Mouse (Mus musculus): ENCODE measurements around the gene Gm21992. TPM values are rescaled to one million over a fixed set of nuclear protein-coding genes. Genes with fewer than 3 reads are reported as not detected.

Gm21992 gene
- polyA plus RNA-seq, 1 experiment, result not detected

GRCm38 (mm10) chr19:4699821-4700220 lies 111.6 kb downstream of the Gm21992 start:
- WGBS, result 86% methylated on average over 5 of the region's 5 CpGs
- Histone ChIP-seq H3K4me3 (ENCODE audit: insufficient read depth, low read depth, low read length) (no peak overlapping the region), H3K4me1 (ENCODE audit: control insufficient read depth, insufficient read depth, low read length) (peaks cover 21% of the 10 kb centered on the region), H3K27ac (ENCODE audit: insufficient read depth, low read depth, low read length) (no peak overlapping the region)
- TF ChIP-seq POLR2A (IDR thresholded peaks at IDR 0.05; ENCODE audit: insufficient read depth, low read depth, low read length), result no peak
- no peak for TF ChIP-seq CTCF (IDR thresholded peaks at IDR 0.05; ENCODE audit: insufficient read depth, low read depth, low read length)

- peak overlapping the region; percentile 17 for H3K4me3 ChIP-seq (ENCODE audit: insufficient read depth, low read depth, low read length)
- WGBS, result 23% methylated on average over 8 of the region's 8 CpGs
These were observed 112.6 kb downstream of the Gm21992 start for GRCm38 (mm10) chr19:4698856-4699255.

GRCm38 (mm10) chr19:4698205-4698677 lies 113.2 kb downstream of the Gm21992 start, which contains the start of gene Gm960:
TSS of gene Gm960 (minus strand) at chr19:4698668.
- WGBS, result under 1% methylated on average over 40 of the region's 40 CpGs
- H3K27ac ChIP-seq (ENCODE audit: insufficient read depth, low read depth, low read length), result peak within 1 kb of the TSS; percentile 62
- H3K4me1 ChIP-seq (ENCODE audit: control insufficient read depth, insufficient read depth, low read length), result peaks cover 21% of the 10 kb centered on the region
- TF ChIP-seq CTCF (IDR thresholded peaks at IDR 0.05; ENCODE audit: insufficient read depth, low read depth, low read length), result no peak
- TF ChIP-seq POLR2A (IDR thresholded peaks at IDR 0.05; ENCODE audit: insufficient read depth, low read depth, low read length), result peak; percentile 88
- peak within 1 kb of the TSS; percentile 54 for H3K4me3 ChIP-seq (ENCODE audit: insufficient read depth, low read depth, low read length)

More at GRCm38 (mm10) chr19:4698856-4699255, 112.6 kb downstream of the Gm21992 start:
- no peak for TF ChIP-seq POLR2A (IDR thresholded peaks at IDR 0.05; ENCODE audit: insufficient read depth, low read depth, low read length)
- no peak for TF ChIP-seq CTCF (IDR thresholded peaks at IDR 0.05; ENCODE audit: insufficient read depth, low read depth, low read length)
- peaks cover 21% of the 10 kb centered on the region for H3K4me1 ChIP-seq (ENCODE audit: control insufficient read depth, insufficient read depth, low read length)
- peak overlapping the region; percentile 62 for H3K27ac ChIP-seq (ENCODE audit: insufficient read depth, low read depth, low read length)

GRCm38 (mm10) chr19:4697721-4698120 lies 113.7 kb downstream of the Gm21992 start:
- Histone ChIP-seq H3K4me3 (ENCODE audit: insufficient read depth, low read depth, low read length) (peak overlapping the region; percentile 54), H3K4me1 (ENCODE audit: control insufficient read depth, insufficient read depth, low read length) (peaks cover 21% of the 10 kb centered on the region), H3K27ac (ENCODE audit: insufficient read depth, low read depth, low read length) (peak overlapping the region; percentile 62)
- TF ChIP-seq CTCF (IDR thresholded peaks at IDR 0.05; ENCODE audit: insufficient read depth, low read depth, low read length) (no peak), POLR2A (IDR thresholded peaks at IDR 0.05; ENCODE audit: insufficient read depth, low read depth, low read length) (no peak)
- 57% methylated on average over 9 of the region's 9 CpGs for WGBS

GRCm38 (mm10) chr19:4697121-4697520 lies 114.3 kb downstream of the Gm21992 start:
- peaks cover 21% of the 10 kb centered on the region for H3K4me1 ChIP-seq (ENCODE audit: control insufficient read depth, insufficient read depth, low read length)
- no peak overlapping the region for H3K27ac ChIP-seq (ENCODE audit: insufficient read depth, low read depth, low read length)
- TF ChIP-seq CTCF (IDR thresholded peaks at IDR 0.05; ENCODE audit: insufficient read depth, low read depth, low read length) (no peak), POLR2A (IDR thresholded peaks at IDR 0.05; ENCODE audit: insufficient read depth, low read depth, low read length) (no peak)
- WGBS, result 58% methylated on average over 3 of the region's 3 CpGs
- no peak overlapping the region for H3K4me3 ChIP-seq (ENCODE audit: insufficient read depth, low read depth, low read length)

GRCm38 (mm10) chr19:4694346-4694745 lies 117.1 kb downstream of the Gm21992 start:
- TF ChIP-seq POLR2A (IDR thresholded peaks at IDR 0.05; ENCODE audit: insufficient read depth, low read depth, low read length), result no peak
- no peak for TF ChIP-seq CTCF (IDR thresholded peaks at IDR 0.05; ENCODE audit: insufficient read depth, low read depth, low read length)
- H3K4me3 ChIP-seq (ENCODE audit: insufficient read depth, low read depth, low read length), result no peak overlapping the region
- 75% methylated on average over 3 of the region's 3 CpGs for WGBS
- H3K27ac ChIP-seq (ENCODE audit: insufficient read depth, low read depth, low read length), result no peak overlapping the region
- H3K4me1 ChIP-seq (ENCODE audit: control insufficient read depth, insufficient read depth, low read length), result peaks cover 12% of the 10 kb centered on the region

Other genes with a start within 250 kb of the Gm21992 start
- not detected in 2 replicates for gene Lrfn4, start 195.9 kb downstream of the Gm21992 start, polyA plus RNA-seq (2012; ENCODE audit: insufficient read depth, insufficient read length, low replicate concordance, missing spikeins)
- not detected in 2 replicates for gene Rce1, start 186.0 kb downstream of the Gm21992 start, polyA plus RNA-seq (2012; ENCODE audit: insufficient read depth, insufficient read length, low replicate concordance, missing spikeins)
- gene Gm960, start 112.9 kb downstream of the Gm21992 start, polyA plus RNA-seq (2012; ENCODE audit: insufficient read depth, insufficient read length, low replicate concordance, missing spikeins), result not detected in 2 replicates
- gene Sptbn2, start 100.4 kb downstream of the Gm21992 start, polyA plus RNA-seq (2012; ENCODE audit: insufficient read depth, insufficient read length, low replicate concordance, missing spikeins), result 60.8 TPM in 1 of 2 replicates, not detected in the other
- not detected in 2 replicates for gene Rbm4b, start 55.1 kb downstream of the Gm21992 start, polyA plus RNA-seq (2012; ENCODE audit: insufficient read depth, insufficient read length, low replicate concordance, missing spikeins)
- gene Rbm4, start 17.7 kb downstream of the Gm21992 start, polyA plus RNA-seq (2012; ENCODE audit: insufficient read depth, insufficient read length, low replicate concordance, missing spikeins), result 103 TPM in 1 of 2 replicates, not detected in the other
- not detected in 2 replicates for gene Rbm14, start within 50 bp of the Gm21992 start, polyA plus RNA-seq (2012; ENCODE audit: insufficient read depth, insufficient read length, low replicate concordance, missing spikeins)
- gene Ccs, start 27.7 kb upstream of the Gm21992 start, polyA plus RNA-seq (2012; ENCODE audit: insufficient read depth, insufficient read length, low replicate concordance, missing spikeins), result not detected in 2 replicates
- gene Ccdc87, start 27.8 kb upstream of the Gm21992 start, polyA plus RNA-seq (2012; ENCODE audit: insufficient read depth, insufficient read length, low replicate concordance, missing spikeins), result not detected in 2 replicates
- not detected in 2 replicates for gene Ctsf, start 43.5 kb upstream of the Gm21992 start, polyA plus RNA-seq (2012; ENCODE audit: insufficient read depth, insufficient read length, low replicate concordance, missing spikeins)
- not detected in 2 replicates for gene Actn3, start 66.3 kb upstream of the Gm21992 start, polyA plus RNA-seq (2012; ENCODE audit: insufficient read depth, insufficient read length, low replicate concordance, missing spikeins)
- not detected in 2 replicates for gene Zdhhc24, start 67.1 kb upstream of the Gm21992 start, polyA plus RNA-seq (2012; ENCODE audit: insufficient read depth, insufficient read length, low replicate concordance, missing spikeins)
- gene Bbs1, start 95.0 kb upstream of the Gm21992 start, polyA plus RNA-seq (2012; ENCODE audit: insufficient read depth, insufficient read length, low replicate concordance, missing spikeins), result not detected in 2 replicates
- not detected in 2 replicates for gene Dpp3, start 116.7 kb upstream of the Gm21992 start, polyA plus RNA-seq (2012; ENCODE audit: insufficient read depth, insufficient read length, low replicate concordance, missing spikeins)
- gene Peli3, start 131.5 kb upstream of the Gm21992 start, polyA plus RNA-seq (2012; ENCODE audit: insufficient read depth, insufficient read length, low replicate concordance, missing spikeins), result not detected in 2 replicates
- gene Mrpl11, start 150.5 kb upstream of the Gm21992 start, polyA plus RNA-seq (2012; ENCODE audit: insufficient read depth, insufficient read length, low replicate concordance, missing spikeins), result not detected in 2 replicates
- not detected in 2 replicates for gene Npas4, start 178.7 kb upstream of the Gm21992 start, polyA plus RNA-seq (2012; ENCODE audit: insufficient read depth, insufficient read length, low replicate concordance, missing spikeins)
- not detected in 2 replicates for gene Slc29a2, start 212.2 kb upstream of the Gm21992 start, polyA plus RNA-seq (2012; ENCODE audit: insufficient read depth, insufficient read length, low replicate concordance, missing spikeins)
- not detected in 2 replicates for gene B4gat1, start 227.2 kb upstream of the Gm21992 start, polyA plus RNA-seq (2012; ENCODE audit: insufficient read depth, insufficient read length, low replicate concordance, missing spikeins)
- gene AC124502.3, start 227.3 kb upstream of the Gm21992 start, polyA plus RNA-seq (2012; ENCODE audit: insufficient read depth, insufficient read length, low replicate concordance, missing spikeins), result not detected in 2 replicates
- not detected in 2 replicates for gene Brms1, start 229.7 kb upstream of the Gm21992 start, polyA plus RNA-seq (2012; ENCODE audit: insufficient read depth, insufficient read length, low replicate concordance, missing spikeins)
- gene Rin1, start 238.9 kb upstream of the Gm21992 start, polyA plus RNA-seq (2012; ENCODE audit: insufficient read depth, insufficient read length, low replicate concordance, missing spikeins), result not detected in 2 replicates

Measured in olfactory bulb, adult 2 months (tissue).